Mouse (Mus musculus) telencephalon, adult 2 months (tissue): ENCODE measurements at regions not wholly inside any gene's neighbourhood (a gene's known extent, or its start where the extent isn't known, plus 50 kb on each side); places are given as distances from the start of the nearest gene placed in this dataset.

Experiments used
- DNase-seq: peaks from one replicate; pipeline ENCODE4 v3.0.0-alpha.2; 2011; ENCODE audit warnings: low read depth, low spot score

DNA sequence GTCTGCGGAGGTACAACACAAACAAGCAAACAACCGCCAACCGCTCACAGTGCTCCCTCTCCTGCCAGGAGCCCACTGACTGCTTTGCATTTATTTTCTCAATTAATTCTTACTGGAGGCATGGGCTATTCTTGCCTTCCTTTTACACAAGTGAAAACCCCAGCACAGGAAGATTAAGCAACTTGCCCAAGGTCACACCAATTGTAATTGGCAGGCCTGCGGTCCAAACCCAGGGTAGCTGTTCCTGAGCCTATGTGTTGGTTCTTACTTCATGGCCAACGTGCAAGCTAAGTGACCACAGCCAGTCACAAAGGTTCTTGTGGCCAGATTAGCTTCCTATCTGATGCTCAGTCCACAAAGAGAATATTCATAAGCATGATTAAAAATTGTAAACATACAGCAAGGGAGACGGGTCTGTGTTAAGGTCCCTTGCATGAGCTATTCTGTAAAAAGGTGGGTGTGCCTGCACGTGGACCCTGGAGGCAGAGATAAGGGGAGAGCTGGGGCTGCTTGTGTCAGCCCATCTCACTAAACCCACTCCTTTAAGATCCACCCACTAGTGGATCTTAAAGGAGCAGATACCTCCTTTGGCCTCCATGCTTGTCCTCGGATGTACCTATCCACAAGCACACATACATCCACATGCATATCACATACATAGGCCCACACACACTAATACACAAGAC lies 190.2 kb upstream of the Jade1 start:
- no peak for DNase-seq

GRCm38 (mm10) chr3:41363947-41364346 lies 191.6 kb upstream of the Jade1 start:
- no peak for DNase-seq

DNA sequence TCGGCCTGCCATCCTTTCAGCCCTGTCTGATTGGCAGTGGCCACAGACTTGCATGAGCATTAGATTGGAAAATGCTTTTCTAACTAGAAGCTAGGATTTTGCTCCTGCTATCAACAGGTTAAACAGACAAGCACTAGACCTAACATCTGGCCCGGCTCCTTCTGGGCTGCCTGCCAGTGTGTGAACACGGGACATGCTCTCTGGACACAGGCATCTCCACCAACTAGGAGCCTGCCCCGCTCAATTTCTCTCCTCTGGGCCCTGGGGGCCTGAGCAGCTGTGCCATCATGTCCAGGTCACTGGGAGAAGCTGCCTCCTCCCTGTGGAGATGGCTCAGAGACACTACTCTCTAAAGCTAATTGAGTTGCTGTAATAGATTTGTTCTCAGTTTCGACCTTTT lies 195.3 kb upstream of the Jade1 start:
- no peak for DNase-seq

GRCm38 (mm10) chr3:41359458-41359857 lies 196.1 kb upstream of the Jade1 start:
- DNase-seq = no peak

- DNase-seq = no peak
Measured at GRCm38 (mm10) chr3:41353021-41353420, 202.5 kb upstream of the Jade1 start.

DNA sequence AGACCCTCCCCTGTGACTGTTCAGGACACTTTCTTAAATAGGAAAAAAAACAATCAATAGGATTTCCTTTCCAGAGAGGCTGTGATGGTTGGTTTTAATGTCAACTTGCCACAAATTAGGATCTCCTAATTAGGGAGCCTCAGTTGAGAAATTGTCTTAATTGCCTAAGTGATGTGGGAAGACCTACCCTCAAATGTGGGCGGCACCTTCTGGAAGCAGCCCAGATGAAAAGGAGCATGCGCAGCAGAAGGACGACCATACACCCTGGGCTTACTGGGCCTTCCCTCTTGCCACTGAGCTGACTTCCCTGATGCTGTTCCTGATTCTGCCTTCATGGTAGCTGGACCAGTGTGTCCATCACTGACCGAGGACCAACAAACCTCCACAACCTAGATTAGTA lies 203.7 kb upstream of the Jade1 start:
- no peak for DNase-seq

DNA sequence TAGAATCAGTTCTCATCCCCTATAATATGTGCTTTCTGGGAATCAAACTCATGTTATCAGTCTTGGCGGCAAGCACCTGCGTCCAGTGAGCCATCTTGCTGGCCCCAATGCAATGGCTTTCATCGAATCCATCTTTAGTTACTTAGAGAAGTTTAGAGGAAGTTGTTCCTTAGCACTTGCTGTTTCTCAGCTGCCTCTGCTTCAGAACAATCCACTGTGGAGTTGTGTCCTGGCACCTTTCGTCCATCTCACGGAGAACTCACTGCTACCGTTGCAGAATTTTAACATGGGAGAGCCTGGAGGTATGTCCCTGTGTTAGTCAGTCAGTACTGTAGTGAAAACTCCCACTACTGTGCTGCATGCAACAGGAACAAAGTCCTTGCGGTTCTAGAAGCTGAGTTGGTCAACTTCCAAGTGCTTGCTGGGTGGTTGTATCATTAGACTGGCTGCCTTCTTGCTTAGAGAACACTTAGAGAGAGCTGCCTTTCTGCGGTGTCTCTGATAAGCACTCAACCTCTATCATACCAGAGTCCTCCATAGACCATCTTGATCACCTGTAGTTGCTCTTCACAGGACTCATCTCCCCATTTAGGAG lies 204.3 kb upstream of the Jade1 start:
- no peak for DNase-seq

- no peak for DNase-seq
Measured at GRCm38 (mm10) chr3:41350331-41350730, 205.2 kb upstream of the Jade1 start.

GRCm38 (mm10) chr3:41348795-41349194 lies 206.7 kb upstream of the Jade1 start:
- no peak for DNase-seq

DNA sequence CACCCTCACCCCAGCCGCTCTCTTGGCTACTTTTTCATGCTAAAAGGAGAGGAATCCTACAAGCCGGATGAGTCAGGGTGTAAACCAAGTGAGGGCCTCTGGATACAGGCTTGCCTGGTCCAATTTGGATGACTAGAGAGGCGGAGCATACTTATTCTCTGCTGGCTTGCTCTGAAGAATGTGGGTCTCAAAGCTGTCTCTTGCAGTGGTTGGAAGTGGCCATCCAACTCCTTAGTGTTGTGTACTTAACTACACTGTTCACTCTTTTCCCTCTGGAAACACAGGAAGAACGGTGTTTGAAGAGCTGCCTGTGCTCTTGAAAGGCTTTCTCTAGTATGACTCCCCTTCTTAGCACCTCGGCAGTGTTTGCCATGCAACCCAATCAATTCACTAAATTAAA lies 208.7 kb upstream of the Jade1 start:
- DNase-seq = no peak

- DNase-seq = no peak
Measured at GRCm38 (mm10) chr3:41343431-41343830, 212.1 kb upstream of the Jade1 start.

DNA sequence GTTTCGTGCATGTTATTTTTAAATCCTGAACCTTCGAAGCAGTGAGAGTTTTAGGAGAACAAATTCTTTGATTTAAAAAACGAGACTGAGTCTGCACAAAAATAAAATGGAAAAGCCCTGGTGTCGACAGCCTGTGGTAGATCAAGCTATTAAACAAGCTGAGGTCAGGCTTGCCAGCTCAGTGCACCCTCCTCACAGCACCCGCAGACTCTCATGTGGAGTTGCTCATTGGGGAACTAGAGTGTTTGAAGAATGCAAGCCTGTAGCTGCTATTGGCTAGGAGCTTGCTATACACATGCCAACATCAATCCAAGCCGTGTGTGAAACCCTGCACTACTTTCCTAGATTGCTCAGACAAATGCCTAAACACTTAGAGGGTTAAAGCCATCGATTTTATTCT lies 223.1 kb upstream of the Jade1 start:
- no peak for DNase-seq

GRCm38 (mm10) chr3:41330356-41330755 lies 225.2 kb upstream of the Jade1 start:
- DNase-seq = no peak

GRCm38 (mm10) chr3:41328828-41329227 lies 226.7 kb upstream of the Jade1 start:
- no peak for DNase-seq

GRCm38 (mm10) chr3:41326211-41327104 lies 229.1 kb upstream of the Jade1 start:
- no peak for DNase-seq

GRCm38 (mm10) chr3:41321808-41322207 lies 233.7 kb upstream of the Jade1 start:
- no peak for DNase-seq

GRCm38 (mm10) chr3:41319214-41319856 lies 236.2 kb upstream of the Jade1 start:
- DNase-seq = no peak

DNA sequence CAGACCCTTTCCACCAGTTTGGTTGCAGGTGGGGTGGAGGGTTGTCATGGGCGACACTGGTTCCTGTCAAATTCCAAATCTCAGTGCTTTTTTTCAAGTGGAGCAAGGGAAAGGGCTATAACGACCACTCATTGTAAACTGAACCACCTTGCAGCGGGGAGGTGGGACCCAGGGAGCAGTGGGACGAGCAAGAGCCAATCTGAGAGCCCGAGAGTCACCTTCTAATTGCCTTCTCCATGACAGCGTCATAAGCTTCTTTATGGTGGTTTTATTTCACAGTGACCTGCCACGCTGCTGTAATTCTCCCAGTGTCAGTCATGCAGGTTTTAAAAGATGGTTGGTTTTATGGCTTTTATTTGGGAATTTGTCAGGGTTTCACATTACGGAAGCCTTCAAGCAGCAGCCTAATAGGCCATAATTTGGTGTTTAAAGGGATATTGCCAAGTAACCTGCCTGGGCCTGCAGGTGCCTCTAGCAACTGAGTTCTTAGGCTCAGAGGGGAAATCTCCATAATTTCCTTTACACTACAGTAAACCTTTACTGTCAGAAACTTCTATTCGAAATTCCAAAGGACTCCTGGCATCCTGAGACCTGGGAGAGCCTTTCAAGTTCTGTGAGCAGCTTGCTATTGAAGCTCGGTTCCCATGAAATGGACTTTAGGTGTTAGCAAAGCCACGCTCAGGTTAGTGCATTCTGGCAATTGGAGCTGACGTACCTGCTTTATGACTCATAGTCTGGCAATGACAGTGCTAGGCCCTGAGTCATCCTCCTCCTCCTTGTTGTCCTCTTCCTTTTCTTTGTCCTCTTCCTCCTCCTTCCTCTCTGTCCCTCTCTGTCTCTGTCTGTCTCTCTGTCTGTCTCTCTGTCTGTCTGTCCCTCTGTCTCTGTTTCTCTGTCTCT lies 235.6 kb upstream of the Pgrmc2 start:
- no peak for DNase-seq

DNA sequence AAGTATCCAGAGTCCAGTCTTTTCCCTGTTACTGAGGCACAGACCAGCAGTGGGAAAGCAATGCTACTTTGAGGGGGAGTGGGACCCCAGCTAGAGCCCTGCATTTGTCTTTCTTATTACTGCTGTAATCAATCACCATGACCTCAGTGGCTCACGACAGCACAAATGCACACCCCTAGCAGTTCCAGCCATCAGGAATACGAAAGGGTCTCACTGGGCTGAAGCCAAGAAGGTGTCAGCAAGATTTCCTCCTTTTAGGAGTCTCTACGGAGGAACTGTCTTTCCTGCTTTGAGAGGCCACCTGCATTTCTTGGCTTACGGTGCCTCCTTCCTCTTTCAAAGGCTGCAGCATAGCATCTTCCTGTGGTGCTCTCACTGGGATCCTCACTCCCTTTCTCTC lies 234.3 kb upstream of the Pgrmc2 start:
- DNase-seq = no peak

DNA sequence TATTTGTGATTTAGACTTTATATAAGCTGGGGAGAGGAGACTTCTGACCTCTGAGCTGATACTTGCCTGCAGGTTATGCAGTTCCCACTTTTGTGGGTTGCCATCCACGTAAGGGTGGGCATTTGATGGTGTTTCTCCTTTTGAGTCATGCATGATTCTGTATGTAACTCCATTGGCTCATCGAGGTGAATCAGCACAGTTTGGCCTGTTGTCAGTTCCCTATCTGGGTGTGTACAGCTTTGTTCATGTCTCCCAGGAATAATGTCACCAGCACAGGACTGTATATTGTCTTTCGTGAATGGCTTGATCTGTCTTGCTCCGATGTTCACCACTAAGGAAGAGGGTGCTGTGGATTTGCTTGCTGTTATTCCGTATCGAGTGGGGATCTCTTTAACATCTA lies 229.6 kb upstream of the Pgrmc2 start:
- no peak for DNase-seq

DNA sequence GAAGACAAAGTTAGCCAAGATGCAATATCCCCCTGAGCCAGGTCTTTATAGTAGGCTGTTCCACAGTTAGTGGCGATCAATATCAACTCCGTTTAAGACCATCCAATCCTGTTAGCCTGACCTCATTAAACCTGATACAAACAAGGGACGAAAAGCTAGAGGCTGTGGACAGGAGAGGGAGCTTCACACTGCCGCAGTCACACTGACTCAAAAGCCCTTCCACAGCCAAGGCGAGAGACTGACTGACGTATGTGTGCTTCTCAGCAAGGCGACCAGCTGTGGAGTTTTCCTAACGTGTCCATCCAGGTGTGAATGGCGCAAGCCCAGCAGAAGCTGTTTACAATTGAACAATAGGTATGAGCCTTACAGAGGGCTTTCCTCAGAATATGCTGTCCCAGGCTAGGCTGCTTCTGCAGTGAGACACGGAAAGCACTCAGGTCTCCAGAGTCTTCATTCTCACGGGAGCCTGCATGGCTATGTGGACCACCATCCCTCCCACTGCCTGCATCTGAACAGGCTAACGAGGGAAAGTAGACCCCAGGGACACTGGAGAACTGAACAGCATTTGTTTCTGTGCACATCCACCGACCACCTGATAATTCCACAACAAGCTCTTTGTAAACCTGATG lies 224.7 kb upstream of the Pgrmc2 start:
- DNase-seq = no peak
